Mouse (Mus musculus): ENCODE results near the gene Olfr945. TPM values are rescaled to one million over a fixed set of nuclear protein-coding genes. Genes with fewer than 3 reads are reported as not detected.

The Olfr945 gene
- total RNA-seq (2014; rRNA removed) = not detected in 2 replicates
- not detected in 2 replicates for polyA plus RNA-seq (2015; fragmentation: Nextera tagmentation; extraction: Ambion mirVana)

DNA sequence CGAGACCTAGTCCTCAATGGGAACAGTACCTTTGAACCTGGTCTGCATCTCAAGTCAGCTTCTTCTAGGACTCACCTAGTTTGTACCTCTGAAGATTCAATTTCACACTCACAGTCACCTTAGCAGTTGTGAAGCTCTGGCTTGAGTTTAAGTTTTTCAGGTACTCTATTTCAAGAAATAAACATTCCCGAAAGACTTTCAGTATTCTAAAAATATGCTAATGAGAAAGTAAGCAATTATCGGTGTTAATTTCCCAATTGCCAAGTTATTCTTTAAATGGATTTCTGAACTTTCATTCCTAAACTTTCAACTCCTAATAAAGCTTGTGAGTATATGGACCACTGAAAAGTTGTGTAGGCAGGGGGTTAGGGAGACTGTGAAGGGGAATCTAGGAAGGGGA is at the start of gene Olfr945:
Olfr945 (minus strand) TSS at position 101 of the 400 bp plus-strand sequence.
- no peaks in the 10 kb centered on the region for H3K36me3 ChIP-seq (ENCODE audit: insufficient read depth, low read length)
- WGBS = 86% methylated on average over 3 of the region's 3 CpGs
- no peaks in the 10 kb centered on the region for H3K9me3 ChIP-seq (ENCODE audit: low read length)
- H3K9ac ChIP-seq (replicated peaks; ENCODE audit: low read length) = no peak within 1 kb of the TSS
- no peaks in the 10 kb centered on the region for H3K27me3 ChIP-seq (ENCODE audit: insufficient read depth, low read length)
- H3K4me3 ChIP-seq (ENCODE audit: low read length) = no peak within 1 kb of the TSS
- no peak for TF ChIP-seq CTCF (IDR thresholded peaks at IDR 0.05; ENCODE audit: low read depth)
- H3K27ac ChIP-seq = no peak within 1 kb of the TSS
- H3K4me1 ChIP-seq (ENCODE audit: insufficient read depth, low read length) = no peaks in the 10 kb centered on the region
- ATAC-seq = no peak
- DNase-seq (ENCODE audit: low spot score) = no peak
- H3K4me2 ChIP-seq (ENCODE audit: low read depth, low read length) = no peak within 1 kb of the TSS

DNA sequence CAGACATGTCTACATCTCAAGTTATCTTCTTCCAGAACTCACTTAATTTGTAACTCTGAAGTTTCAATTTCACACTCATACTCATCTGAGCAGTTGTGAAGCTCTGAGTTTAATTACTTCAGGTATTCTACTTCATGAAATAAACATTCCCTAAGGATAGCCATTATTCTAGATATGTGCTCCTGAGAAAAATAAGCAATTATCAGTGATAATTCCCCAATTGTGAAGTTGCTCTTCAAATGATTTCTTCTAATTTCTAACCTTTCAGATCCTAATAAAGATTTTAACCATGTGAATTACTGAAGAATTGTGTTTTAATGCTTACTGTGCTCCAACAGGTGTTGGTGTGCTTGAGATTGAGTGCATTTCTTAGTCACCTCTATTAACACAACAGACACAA is 49.3 kb upstream of the Olfr945 start, which contains the start of gene Olfr948:
Olfr948 (minus strand) TSS at position 101 of the 400 bp plus-strand sequence.
- Histone ChIP-seq H3K4me3 (ENCODE audit: low read length) (no peak within 1 kb of the TSS), H3K4me2 (ENCODE audit: low read depth, low read length) (no peak within 1 kb of the TSS), H3K27ac (no peak within 1 kb of the TSS), H3K36me3 (ENCODE audit: insufficient read depth, low read length) (no peaks in the 10 kb centered on the region), H3K9ac (replicated peaks; ENCODE audit: low read length) (no peak within 1 kb of the TSS), H3K27me3 (ENCODE audit: insufficient read depth, low read length) (no peaks in the 10 kb centered on the region), H3K4me1 (ENCODE audit: insufficient read depth, low read length) (no peaks in the 10 kb centered on the region), H3K9me3 (ENCODE audit: low read length) (no peaks in the 10 kb centered on the region)
- TF ChIP-seq CTCF (IDR thresholded peaks at IDR 0.05; ENCODE audit: low read depth) = no peak
- DNase-seq (ENCODE audit: low spot score) (no peak), ATAC-seq (no peak)

DNA sequence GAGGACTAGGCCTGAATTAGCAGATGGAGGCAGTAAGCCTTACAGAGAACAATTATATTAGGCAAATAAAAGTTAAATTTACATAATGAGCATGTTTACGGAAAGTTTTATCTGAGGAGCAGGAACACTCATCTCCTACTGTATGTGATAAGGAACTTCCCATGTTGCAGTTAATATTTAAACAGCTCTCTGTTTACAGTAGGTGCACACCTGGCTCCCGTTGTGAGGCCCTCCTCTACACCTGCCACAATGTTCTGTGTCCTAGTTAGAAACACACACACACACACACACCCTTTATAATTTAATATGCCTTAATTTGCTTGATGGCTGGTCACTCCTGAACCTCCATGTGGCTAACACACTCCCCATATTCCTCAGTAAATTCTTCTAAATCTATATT is 10.5 kb upstream of the Olfr945 start:
- Histone ChIP-seq H3K27ac (no peak overlapping the region), H3K4me3 (ENCODE audit: low read length) (no peak overlapping the region), H3K4me1 (ENCODE audit: insufficient read depth, low read length) (no peaks in the 10 kb centered on the region), H3K4me2 (ENCODE audit: low read depth, low read length) (no peak overlapping the region), H3K9ac (replicated peaks; ENCODE audit: low read length) (no peak overlapping the region), H3K9me3 (ENCODE audit: low read length) (no peaks in the 10 kb centered on the region), H3K36me3 (ENCODE audit: insufficient read depth, low read length) (no peaks in the 10 kb centered on the region), H3K27me3 (ENCODE audit: insufficient read depth, low read length) (no peaks in the 10 kb centered on the region)
- DNase-seq (ENCODE audit: low spot score) (no peak), ATAC-seq (no peak)
- TF ChIP-seq CTCF (IDR thresholded peaks at IDR 0.05; ENCODE audit: low read depth) = no peak
- WGBS = 87% methylated on average over 2 of the region's 2 CpGs

DNA sequence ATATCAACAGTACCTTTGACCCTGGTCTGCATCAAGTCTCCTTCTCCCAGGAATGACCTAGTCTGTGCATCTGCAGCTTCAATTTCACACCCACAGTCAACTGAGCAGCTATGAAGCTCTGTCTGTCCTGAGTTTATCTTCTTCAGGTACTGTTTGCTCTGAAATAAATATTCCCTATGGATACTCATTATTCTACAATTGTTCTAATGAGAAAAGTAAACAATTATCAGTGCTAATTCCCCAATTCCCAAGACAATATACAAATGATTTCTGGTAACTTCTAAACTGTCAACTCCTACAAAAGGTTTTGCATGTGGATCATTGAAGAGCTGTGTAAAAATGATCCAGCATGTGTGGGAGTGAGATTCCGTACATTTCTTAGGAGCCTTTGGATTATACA is 26.7 kb downstream of the Olfr945 start, which contains the start of gene Olfr1537:
Olfr1537 (minus strand) TSS at position 101 of the 400 bp plus-strand sequence.
- H3K36me3 ChIP-seq (ENCODE audit: insufficient read depth, low read length) = no peaks in the 10 kb centered on the region

More for the DNA sequence above, 26.7 kb downstream of the Olfr945 start, which contains the start of gene Olfr1537:
- H3K9me3 ChIP-seq (ENCODE audit: low read length) = no peaks in the 10 kb centered on the region
- ATAC-seq = no peak
- H3K9ac ChIP-seq (replicated peaks; ENCODE audit: low read length) = no peak within 1 kb of the TSS
- TF ChIP-seq CTCF (IDR thresholded peaks at IDR 0.05; ENCODE audit: low read depth) = no peak
- no peak within 1 kb of the TSS for H3K27ac ChIP-seq
- H3K4me3 ChIP-seq (ENCODE audit: low read length) = no peak within 1 kb of the TSS
- no peaks in the 10 kb centered on the region for H3K4me1 ChIP-seq (ENCODE audit: insufficient read depth, low read length)
- WGBS = 87% methylated on average over 1 of the region's 1 CpGs
- no peak within 1 kb of the TSS for H3K4me2 ChIP-seq (ENCODE audit: low read depth, low read length)
- no peak for DNase-seq (ENCODE audit: low spot score)
- H3K27me3 ChIP-seq (ENCODE audit: insufficient read depth, low read length) = no peaks in the 10 kb centered on the region

Other genes with a start within 250 kb of the Olfr945 start
- not detected in 2 replicates for gene Olfr937, start 211.9 kb downstream of the Olfr945 start, total RNA-seq (2014; rRNA removed)
- not detected in 2 replicates for gene Olfr937, start 211.9 kb downstream of the Olfr945 start, polyA plus RNA-seq (2015; fragmentation: Nextera tagmentation; extraction: Ambion mirVana)
- gene Olfr938, start 197.9 kb downstream of the Olfr945 start, total RNA-seq (2014; rRNA removed) = not detected in 2 replicates
- not detected in 2 replicates for gene Olfr938, start 197.9 kb downstream of the Olfr945 start, polyA plus RNA-seq (2015; fragmentation: Nextera tagmentation; extraction: Ambion mirVana)
- gene Olfr27, start 148.7 kb downstream of the Olfr945 start, total RNA-seq (2014; rRNA removed) = not detected in 2 replicates
- gene Olfr27, start 148.7 kb downstream of the Olfr945 start, polyA plus RNA-seq (2015; fragmentation: Nextera tagmentation; extraction: Ambion mirVana) = not detected in 2 replicates
- gene Olfr943, start 110.5 kb downstream of the Olfr945 start, total RNA-seq (2014; rRNA removed) = not detected in 2 replicates
- not detected in 2 replicates for gene Olfr943, start 110.5 kb downstream of the Olfr945 start, polyA plus RNA-seq (2015; fragmentation: Nextera tagmentation; extraction: Ambion mirVana)
- gene Olfr944, start 74.9 kb downstream of the Olfr945 start, total RNA-seq (2014; rRNA removed) = not detected in 2 replicates
- not detected in 2 replicates for gene Olfr944, start 74.9 kb downstream of the Olfr945 start, polyA plus RNA-seq (2015; fragmentation: Nextera tagmentation; extraction: Ambion mirVana)
- gene Olfr1537, start 26.8 kb downstream of the Olfr945 start, total RNA-seq (2014; rRNA removed) = not detected in 2 replicates
- gene Olfr1537, start 26.8 kb downstream of the Olfr945 start, polyA plus RNA-seq (2015; fragmentation: Nextera tagmentation; extraction: Ambion mirVana) = not detected in 2 replicates
- not detected in 2 replicates for gene Olfr948, start 49.2 kb upstream of the Olfr945 start, total RNA-seq (2014; rRNA removed)
- gene Olfr948, start 49.2 kb upstream of the Olfr945 start, polyA plus RNA-seq (2015; fragmentation: Nextera tagmentation; extraction: Ambion mirVana) = not detected in 2 replicates
- not detected in 2 replicates for gene Olfr951, start 110.6 kb upstream of the Olfr945 start, total RNA-seq (2014; rRNA removed)
- gene Olfr951, start 110.6 kb upstream of the Olfr945 start, polyA plus RNA-seq (2015; fragmentation: Nextera tagmentation; extraction: Ambion mirVana) = not detected in 2 replicates
- gene Olfr952, start 150.3 kb upstream of the Olfr945 start, total RNA-seq (2014; rRNA removed) = not detected in 2 replicates
- gene Olfr952, start 150.3 kb upstream of the Olfr945 start, polyA plus RNA-seq (2015; fragmentation: Nextera tagmentation; extraction: Ambion mirVana) = not detected in 2 replicates
- gene Olfr954, start 179.9 kb upstream of the Olfr945 start, total RNA-seq (2014; rRNA removed) = not detected in 2 replicates
- not detected in 2 replicates for gene Olfr954, start 179.9 kb upstream of the Olfr945 start, polyA plus RNA-seq (2015; fragmentation: Nextera tagmentation; extraction: Ambion mirVana)
- not detected in 2 replicates for gene Olfr955, start 195.1 kb upstream of the Olfr945 start, total RNA-seq (2014; rRNA removed)
- not detected in 2 replicates for gene Olfr955, start 195.1 kb upstream of the Olfr945 start, polyA plus RNA-seq (2015; fragmentation: Nextera tagmentation; extraction: Ambion mirVana)
- not detected in 2 replicates for gene Olfr44, start 217.2 kb upstream of the Olfr945 start, total RNA-seq (2014; rRNA removed)
- not detected in 2 replicates for gene Olfr44, start 217.2 kb upstream of the Olfr945 start, polyA plus RNA-seq (2015; fragmentation: Nextera tagmentation; extraction: Ambion mirVana)
- gene Olfr957, start 239.0 kb upstream of the Olfr945 start, total RNA-seq (2014; rRNA removed) = not detected in 2 replicates
- not detected in 2 replicates for gene Olfr957, start 239.0 kb upstream of the Olfr945 start, polyA plus RNA-seq (2015; fragmentation: Nextera tagmentation; extraction: Ambion mirVana)